Mouse (Mus musculus) midbrain, postnatal 0 days (tissue): ENCODE results near the gene Ispd. TPM values are rescaled to one million over a fixed set of nuclear protein-coding genes. Genes with fewer than 3 reads are reported as not detected.

Experiments
- ATAC-seq: fragments of 200-750 bp; cut with Nextera tagmentation; 2 replicates; pipeline ENCODE4 v1.8.0; 2017; ENCODE audit warnings: moderate number of reproducible peaks, mild to moderate bottlenecking, moderate TSS enrichment, moderate library complexity; ENCODE audit not compliant: low FRiP score
- DNase-seq: peaks from one replicate; pipeline ENCODE4 v3.0.0-alpha.2; 2015; ENCODE audit warnings: low spot score
- H3K27ac ChIP-seq: fragments of 300-500 bp; sonication (generic); 2 replicates; pipeline ENCODE4 v1.5.1; 2014; ENCODE audit warnings: low read depth, mild to moderate bottlenecking, low read length, mixed read lengths
- H3K27me3 ChIP-seq: fragments of 300-500 bp; sonication (generic); 2 replicates; pipeline ENCODE4 v1.6.1; 2014; ENCODE audit warnings: low read length, control low read depth, mixed read lengths; ENCODE audit not compliant: insufficient read depth
- H3K36me3 ChIP-seq: fragments of 300-500 bp; sonication (generic); 2 replicates; pipeline ENCODE4 v1.6.1; 2014; ENCODE audit warnings: low read length, control low read depth, mixed read lengths; ENCODE audit not compliant: insufficient read depth
- H3K4me1 ChIP-seq: fragments of 300-500 bp; sonication (generic); 2 replicates; pipeline ENCODE4 v1.6.1; 2014; ENCODE audit warnings: mild to moderate bottlenecking, control low read depth, antibody characterized with exemption, low read length, mixed read lengths; ENCODE audit not compliant: insufficient read depth
- H3K4me2 ChIP-seq: fragments of 300-500 bp; sonication (generic); 2 replicates; pipeline ENCODE4 v1.6.1; 2014; ENCODE audit warnings: low read depth, mild to moderate bottlenecking, low read length, mixed read lengths; ENCODE audit not compliant: poor library complexity, severe bottlenecking
- H3K4me3 ChIP-seq: fragments of 300-500 bp; sonication (generic); 2 replicates; pipeline ENCODE4 v1.5.1; 2014; ENCODE audit warnings: low read depth, mild to moderate bottlenecking, low read length, moderate library complexity
- H3K9ac ChIP-seq: fragments of 300-500 bp; sonication (generic); replicated peaks from 2 replicates; pipeline ENCODE4 v1.6.1; 2014; ENCODE audit warnings: mild to moderate bottlenecking, low read length, moderate library complexity, mixed read lengths; ENCODE audit not compliant: poor library complexity, severe bottlenecking
- H3K9me3 ChIP-seq: fragments of 300-500 bp; sonication (generic); 2 replicates; pipeline ENCODE4 v1.6.1; 2016; ENCODE audit warnings: low read length, control low read depth
- CTCF ChIP-seq: IDR thresholded peaks from 2 replicates; pipeline ENCODE4 v1.5.1; 2016; ENCODE audit warnings: antibody characterized with exemption, mild to moderate bottlenecking
- WGBS: fragments of 180-500 bp; shearing (Covaris S2); extraction: QIAGEN DNeasy Blood & Tissue Kit; methylation state at CpG from one replicate; pipeline ENCODE4 v1.1.7; 2014; 5-methylcytosine and 5-hydroxymethylcytosine counted together
- polyA plus RNA-seq: library from polyadenylated mRNA; unstranded; fragments of >200 nt; fragmentation: Nextera tagmentation; extraction: Ambion mirVana; gene quantifications from 2 replicates; pipeline ENCODE4 v1.2.1, GENCODE M21; 2015
- total RNA-seq: library from RNA; depleted of rRNA; stranded (reverse); fragments of >200 nt; gene quantifications from 2 replicates; pipeline ENCODE4 v1.2.3, GENCODE M21; 2014

Gene Ispd
- total and polyA plus RNA-seq, 2 experiments from 2014 or later, result 9.3 to 11.9 TPM

DNA sequence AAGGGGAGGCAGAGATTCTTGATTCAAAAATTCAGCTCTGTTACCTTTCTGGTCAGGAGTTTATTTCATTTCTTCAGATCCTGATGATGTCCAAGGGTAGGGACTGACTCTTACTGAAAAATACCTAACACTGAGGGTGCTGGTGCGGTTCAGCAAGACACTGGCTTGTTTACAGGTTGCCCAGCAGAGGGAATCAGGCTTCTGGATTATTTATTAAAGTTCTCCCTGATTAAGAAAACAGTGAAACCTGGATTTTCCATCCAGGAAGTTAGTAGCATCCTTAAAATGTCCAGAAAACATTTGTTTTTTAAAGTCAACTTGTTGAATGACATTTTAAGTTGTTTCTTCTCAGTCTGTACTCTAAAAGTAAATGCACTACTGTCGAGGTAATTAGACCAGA lies 337.2 kb downstream of the Ispd start:
- Histone ChIP-seq H3K9me3 (no peaks in the 10 kb centered on the region), H3K27ac (no peak overlapping the region), H3K9ac (no peak overlapping the region), H3K4me2 (no peak overlapping the region), H3K27me3 (no peaks in the 10 kb centered on the region), H3K4me1 (no peaks in the 10 kb centered on the region), H3K36me3 (no peaks in the 10 kb centered on the region), H3K4me3 (no peak overlapping the region)
- ATAC-seq (no peak), DNase-seq (no peak)
- TF ChIP-seq CTCF, result no peak
- WGBS, result 68% methylated on average over 2 of the region's 2 CpGs

DNA sequence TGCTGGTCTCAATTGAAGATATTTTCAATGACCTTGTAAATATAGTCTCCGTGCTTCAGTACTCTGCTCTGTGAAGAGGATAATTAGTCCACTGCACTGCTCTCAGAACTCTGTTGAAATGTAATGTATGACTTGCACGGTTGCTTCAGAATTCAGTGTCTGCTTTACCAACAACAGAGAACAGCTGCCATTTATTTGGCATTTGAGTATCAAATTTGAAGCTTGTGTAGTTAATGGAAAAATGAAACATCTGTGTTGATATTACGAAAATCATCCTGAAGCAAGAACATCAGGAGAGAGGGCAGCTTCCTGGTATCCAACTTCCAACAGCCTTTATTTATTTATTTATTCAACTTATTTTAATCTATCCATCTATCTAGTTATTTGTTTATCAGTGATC lies 337.8 kb downstream of the Ispd start:
- ATAC-seq (no peak), DNase-seq (no peak)
- H3K9me3 ChIP-seq, result no peaks in the 10 kb centered on the region
- no peak for TF ChIP-seq CTCF
- H3K27ac ChIP-seq, result no peak overlapping the region
- 73% methylated on average over 3 of the region's 3 CpGs for WGBS
- H3K4me2 ChIP-seq, result no peak overlapping the region
- no peak overlapping the region for H3K9ac ChIP-seq
- no peaks in the 10 kb centered on the region for H3K27me3 ChIP-seq
- no peaks in the 10 kb centered on the region for H3K4me1 ChIP-seq
- no peak overlapping the region for H3K4me3 ChIP-seq
- no peaks in the 10 kb centered on the region for H3K36me3 ChIP-seq

DNA sequence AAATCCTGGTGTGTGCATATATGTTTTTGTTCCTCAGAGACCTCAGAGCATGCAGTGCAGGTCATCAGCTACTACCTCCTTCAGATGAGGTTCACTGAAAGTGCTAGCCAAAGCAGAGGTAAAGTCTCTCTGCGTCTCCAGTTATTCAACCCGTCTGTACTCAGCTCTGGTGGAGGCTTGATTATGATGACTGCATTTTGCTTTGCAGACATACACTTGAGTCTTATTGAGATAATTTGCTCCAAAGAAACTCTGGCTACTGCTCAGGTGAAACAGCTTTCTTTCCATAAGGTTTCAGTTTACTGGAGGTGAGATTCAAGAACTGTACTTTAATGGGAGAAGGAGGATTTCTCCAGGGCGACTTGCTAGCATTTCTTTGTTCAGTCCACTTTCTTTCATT lies 339.5 kb downstream of the Ispd start:
- no peak for TF ChIP-seq CTCF
- 79% methylated on average over 3 of the region's 3 CpGs for WGBS

DNA sequence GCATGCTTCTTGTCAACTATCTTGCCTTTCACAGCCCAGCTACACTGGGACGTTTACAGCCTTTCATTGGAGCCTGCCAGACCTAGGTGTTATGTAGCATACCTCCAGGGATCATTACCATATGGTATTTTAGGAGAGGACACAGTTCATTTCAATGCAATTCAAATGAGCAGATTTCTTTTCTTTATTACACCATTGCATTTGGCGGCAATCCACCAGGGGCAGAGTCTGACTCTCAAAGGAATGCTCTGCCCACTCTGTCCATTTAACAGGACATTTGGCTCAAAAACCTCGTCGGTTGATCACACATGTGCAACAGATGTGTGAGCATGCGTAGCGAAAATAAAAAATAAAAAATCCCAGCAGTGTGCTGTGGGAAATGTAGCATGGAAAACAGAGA lies 340.0 kb downstream of the Ispd start:
- Histone ChIP-seq H3K9ac (no peak overlapping the region), H3K4me3 (no peak overlapping the region), H3K27ac (no peak overlapping the region), H3K27me3 (no peaks in the 10 kb centered on the region), H3K4me2 (no peak overlapping the region), H3K9me3 (no peaks in the 10 kb centered on the region), H3K36me3 (no peaks in the 10 kb centered on the region), H3K4me1 (no peaks in the 10 kb centered on the region)
- WGBS, result 37% methylated on average over 6 of the region's 6 CpGs
- DNase-seq, result no peak
- TF ChIP-seq CTCF, result no peak
- no peak for ATAC-seq

More for the DNA sequence above, 339.5 kb downstream of the Ispd start:
- Histone ChIP-seq H3K27me3 (no peaks in the 10 kb centered on the region), H3K4me1 (no peaks in the 10 kb centered on the region), H3K27ac (no peak overlapping the region), H3K9ac (no peak overlapping the region), H3K4me3 (no peak overlapping the region), H3K4me2 (no peak overlapping the region), H3K36me3 (no peaks in the 10 kb centered on the region), H3K9me3 (no peaks in the 10 kb centered on the region)
- DNase-seq, result no peak
- no peak for ATAC-seq

DNA sequence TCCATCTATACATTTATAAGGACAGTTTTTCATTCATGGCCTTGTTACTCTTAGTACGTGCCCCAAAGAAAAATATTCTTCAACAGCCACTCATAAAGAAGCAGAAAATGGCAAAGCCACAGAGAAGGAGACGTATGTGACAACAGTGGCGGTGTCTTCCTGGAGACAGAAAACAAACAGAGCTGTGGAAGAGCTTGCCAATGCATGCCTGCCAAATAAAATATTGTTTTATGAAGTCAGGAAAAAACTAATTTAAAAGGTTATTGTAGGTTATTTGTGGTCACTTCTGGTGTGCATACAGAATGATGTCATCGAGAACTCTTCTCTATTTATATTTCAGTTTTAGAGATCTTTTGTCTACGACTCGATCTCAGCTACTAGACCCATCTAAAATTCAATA lies 341.5 kb downstream of the Ispd start:
- WGBS, result 80% methylated on average over 6 of the region's 6 CpGs
- no peaks in the 10 kb centered on the region for H3K36me3 ChIP-seq
- H3K27ac ChIP-seq, result no peak overlapping the region
- no peak for TF ChIP-seq CTCF
- no peaks in the 10 kb centered on the region for H3K9me3 ChIP-seq
- no peak overlapping the region for H3K9ac ChIP-seq
- ATAC-seq (no peak), DNase-seq (no peak)
- no peaks in the 10 kb centered on the region for H3K4me1 ChIP-seq
- H3K27me3 ChIP-seq, result no peaks in the 10 kb centered on the region
- no peak overlapping the region for H3K4me2 ChIP-seq
- H3K4me3 ChIP-seq, result no peak overlapping the region

DNA sequence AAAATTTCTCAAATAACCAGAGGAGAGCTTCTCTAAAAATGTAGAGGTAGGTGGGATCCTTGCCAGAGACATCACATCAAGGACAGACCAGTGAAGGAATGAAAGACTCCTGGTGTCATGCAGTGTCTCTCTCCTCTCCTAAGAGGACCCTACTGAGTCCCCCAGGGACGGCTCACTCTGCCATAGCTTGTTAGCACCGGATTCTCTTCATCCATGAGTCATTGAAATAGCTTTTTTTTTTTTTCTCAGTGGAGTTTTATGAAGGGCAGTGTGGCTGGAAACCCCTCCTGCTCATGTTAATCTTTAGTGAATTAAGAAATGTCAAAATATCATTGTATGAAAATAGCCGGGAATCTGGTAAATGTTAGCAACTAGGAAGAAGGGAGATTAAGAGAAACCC lies 342.1 kb downstream of the Ispd start:
- H3K4me3 ChIP-seq, result no peak overlapping the region
- H3K36me3 ChIP-seq, result no peaks in the 10 kb centered on the region
- no peak for TF ChIP-seq CTCF
- no peak overlapping the region for H3K4me2 ChIP-seq
- no peak overlapping the region for H3K9ac ChIP-seq
- DNase-seq (no peak), ATAC-seq (no peak)
- H3K9me3 ChIP-seq, result no peaks in the 10 kb centered on the region
- H3K27me3 ChIP-seq, result no peaks in the 10 kb centered on the region
- no peaks in the 10 kb centered on the region for H3K4me1 ChIP-seq
- no peak overlapping the region for H3K27ac ChIP-seq
- WGBS, result 78% methylated on average over 3 of the region's 3 CpGs
